ENCODE assay signal across 10 mouse cellular contexts in the genomic region with DNA sequence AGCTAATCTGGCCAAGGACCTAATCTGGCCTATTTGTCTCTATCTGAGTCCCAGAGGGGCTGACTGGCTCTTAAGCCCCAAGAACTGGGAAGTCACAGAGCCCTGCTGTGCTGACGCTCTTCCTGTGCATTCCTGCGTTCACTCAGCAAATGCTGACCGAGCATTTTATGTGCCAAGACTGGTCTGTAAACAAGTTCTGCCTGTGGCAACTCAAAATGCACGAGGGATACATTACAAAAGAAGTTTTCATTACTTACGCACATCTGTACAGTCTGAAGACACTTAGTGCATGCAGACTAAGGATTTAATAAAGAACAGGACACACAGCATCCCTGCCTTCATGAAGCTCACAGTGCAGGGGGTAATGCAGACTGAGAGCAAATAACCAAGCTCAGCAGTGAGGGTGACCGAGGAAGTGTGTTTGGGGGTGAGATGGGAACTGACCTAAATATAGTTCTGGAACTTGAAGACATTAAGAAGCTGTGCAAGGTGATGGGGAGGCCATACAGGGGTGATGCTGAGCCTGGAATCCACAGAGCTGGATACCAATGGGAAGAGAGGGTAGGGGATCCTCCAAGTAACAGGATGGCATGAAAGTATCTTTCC.
DNase-seq lines count a peak whose midpoint lies in the region; ATAC-seq and TF ChIP-seq lines count a peak whose summit lies in the region.
"Had no signal": no experiment of that assay in that cellular context is flagged by ENCODE, and none has a peak within 500 bp of the region (broad histone marks: within the 10 kb centered on the region; RNA-seq: fewer than 3 reads in every experiment).

No protein-coding gene starts in this region.

- ATAC-seq in lung, embryonic 14.5 days (ENCODE audit: insufficient read depth): peak; percentile 63; the same call in 1 of the 2 replicates
- ATAC-seq in embryonic facial prominence, embryonic 14.5 days (ENCODE audit: low read depth): peak; percentile 59

- DNase-seq in heart, adult 8-10 months (ENCODE audit: low spot score): peak; percentile 54
- no peak for DNase-seq in heart, postnatal 36 days
- DNase-seq in lung, embryonic 14.5 days: peak; percentile 79
- DNase-seq in lung, postnatal 25 days (ENCODE audit: low spot score): no peak
- peak; percentile 89 for DNase-seq in embryonic facial prominence, embryonic 14.5 days (ENCODE audit: low spot score)
- DNase-seq in B cell, adult 2 months: no peak
- DNase-seq: embryo, embryonic 11 days; right cerebral cortex, postnatal 4 days; thymus, postnatal 14 days had no signal

- no peaks in the 10 kb centered on the region for H3K36me3 ChIP-seq in lung, embryonic 14.5 days (ENCODE audit: insufficient read depth)
- no peaks in the 10 kb centered on the region for H3K36me3 ChIP-seq in embryonic facial prominence, embryonic 14.5 days (ENCODE audit: control insufficient read depth, insufficient read depth, low read length)
- no peaks in the 10 kb centered on the region for H3K36me3 ChIP-seq in macrophage (ENCODE audit: inconsistent target)

- no peak overlapping the region for H3K27ac ChIP-seq in lung, embryonic 14.5 days (ENCODE audit: low read depth)
- H3K27ac ChIP-seq in embryonic facial prominence, embryonic 14.5 days (replicated peaks; ENCODE audit: low read depth, low read length): no peak overlapping the region; the same call in 1 of the 2 replicates
- H3K27ac ChIP-seq in macrophage: peak overlapping the region; percentile 88

- no peak overlapping the region for H3K4me3 ChIP-seq in lung, embryonic 14.5 days (ENCODE audit: low read depth, low read length)
- no peak overlapping the region for H3K4me3 ChIP-seq in embryonic facial prominence, embryonic 14.5 days (ENCODE audit: low read depth, low read length)
- no peak overlapping the region for H3K4me3 ChIP-seq in macrophage (ENCODE audit: inconsistent target)

- WGBS in lung, embryonic 14.5 days: 35% methylated on average over 6 of the region's 6 CpGs
- WGBS in embryonic facial prominence, embryonic 14.5 days: 30% methylated on average over 6 of the region's 6 CpGs
- 8% methylated on average over 6 of the region's 6 CpGs for WGBS in macrophage (ENCODE audit: missing documents)

- intact Hi-C loops in heart, postnatal 36 days (cut with DNase I): no loop called here

- no peak overlapping the region for H3K4me2 ChIP-seq in lung, embryonic 14.5 days
- H3K4me2 ChIP-seq in embryonic facial prominence, embryonic 14.5 days (ENCODE audit: low read depth, low read length): no peak overlapping the region

- peaks cover 71% of the 10 kb centered on the region for H3K79me2 ChIP-seq in macrophage (ENCODE audit: inconsistent target)

- no peak for TF ChIP-seq CTCF in lung, embryonic 14.5 days (IDR thresholded peaks at IDR 0.05; ENCODE audit: low read depth)

- no peaks in the 10 kb centered on the region for H3K27me3 ChIP-seq in lung, embryonic 14.5 days (ENCODE audit: insufficient read depth, low read length)
- no peaks in the 10 kb centered on the region for H3K27me3 ChIP-seq in embryonic facial prominence, embryonic 14.5 days (replicated peaks; ENCODE audit: control insufficient read depth, insufficient read depth, low read length)

- H3K4me1 ChIP-seq in lung, embryonic 14.5 days (ENCODE audit: insufficient read depth): 0 out of 2 replicates have a peak, but pooled peaks cover 3% of the 10 kb centered on the region
- no peaks in the 10 kb centered on the region; the same call in 1 of the 2 replicates for H3K4me1 ChIP-seq in embryonic facial prominence, embryonic 14.5 days (ENCODE audit: control insufficient read depth, insufficient read depth, low read length)

- no peaks in the 10 kb centered on the region for H3K9me3 ChIP-seq in lung, embryonic 14.5 days (ENCODE audit: low read depth, low read length)
- no peaks in the 10 kb centered on the region for H3K9me3 ChIP-seq in embryonic facial prominence, embryonic 14.5 days (ENCODE audit: control insufficient read depth, low read length)

- no peak overlapping the region for H3K9ac ChIP-seq in lung, embryonic 14.5 days
- no peak overlapping the region for H3K9ac ChIP-seq in embryonic facial prominence, embryonic 14.5 days (ENCODE audit: low read depth, low read length)

Comparison
In these comparisons a context has a peak if more than half of its experiments do, and no peak if none do; other contexts are left out.
1. DNase-seq: peak in heart, adult 8-10 months (single experiment), lung, embryonic 14.5 days (single experiment) and embryonic facial prominence, embryonic 14.5 days (single experiment); none in heart, postnatal 36 days (0 of 2), lung, postnatal 25 days (single experiment) and B cell, adult 2 months (0 of 2).